Mouse (Mus musculus): ENCODE results near the gene Ppih.

DNA sequence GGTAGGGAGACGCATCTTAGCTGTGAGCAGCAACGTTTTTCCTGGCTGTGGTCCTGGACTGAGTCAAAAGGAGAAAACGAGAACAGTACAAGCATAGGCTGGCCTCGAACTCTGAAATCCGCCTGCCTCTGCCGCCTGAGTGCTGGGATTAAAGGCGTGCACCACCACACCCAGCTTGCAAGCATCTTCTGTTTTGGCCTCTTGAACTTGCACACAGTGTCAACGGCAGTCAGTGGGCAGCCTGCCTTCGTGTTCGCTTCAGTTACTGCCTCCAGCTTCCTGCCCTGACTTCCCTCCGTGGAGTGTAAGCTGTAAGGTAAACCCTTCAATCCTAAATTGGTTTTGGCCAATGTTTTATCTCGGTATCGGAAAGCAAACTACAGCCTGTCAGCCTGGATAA is 53.7 kb downstream of the Ppih start:
- no peak for TF ChIP-seq CTCF (IDR thresholded peaks at IDR 0.05; ENCODE audit: borderline replicate concordance, extremely low read depth, insufficient read depth, insufficient read length)
- no peak for TF ChIP-seq POLR2A (IDR thresholded peaks at IDR 0.05; ENCODE audit: borderline replicate concordance, extremely low read depth, insufficient read depth, insufficient read length, poor library complexity, severe bottlenecking)

Measured in brain, embryonic 14.5 days (tissue).